Mouse (Mus musculus): ENCODE measurements around the gene H6pd.

The H6pd gene

DNA sequence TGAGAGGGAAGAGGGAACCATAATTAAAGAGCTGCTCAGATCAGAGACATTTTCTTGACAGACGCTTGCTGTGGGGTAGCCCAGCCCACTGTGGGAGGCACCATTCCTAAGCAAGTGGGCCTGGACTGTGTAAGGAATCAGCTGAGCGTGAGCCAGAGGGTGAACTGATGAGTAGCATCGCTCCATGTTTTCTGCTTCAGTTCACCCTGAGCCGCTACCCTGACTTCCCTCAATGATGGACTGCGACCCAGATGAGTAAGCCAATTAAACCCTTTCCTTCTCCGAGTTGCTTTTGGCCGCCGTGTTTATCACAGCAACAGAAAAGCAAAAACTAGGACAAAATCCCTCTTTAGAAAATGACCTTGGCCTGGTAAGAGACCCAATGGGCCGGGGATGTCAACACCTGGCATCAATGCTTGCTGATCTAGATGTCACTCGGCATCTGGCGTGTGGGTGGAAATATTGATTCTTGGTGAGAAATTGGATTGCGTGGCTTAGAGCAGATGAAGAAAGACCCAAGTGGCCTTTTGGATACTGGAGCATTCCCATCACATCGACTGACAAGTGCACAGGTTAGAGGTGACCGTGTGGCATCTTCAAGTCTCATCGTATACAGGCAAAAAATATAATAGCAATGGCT, 11.0 kb upstream of the H6pd start:
- DNase-seq: no peak

DNA sequence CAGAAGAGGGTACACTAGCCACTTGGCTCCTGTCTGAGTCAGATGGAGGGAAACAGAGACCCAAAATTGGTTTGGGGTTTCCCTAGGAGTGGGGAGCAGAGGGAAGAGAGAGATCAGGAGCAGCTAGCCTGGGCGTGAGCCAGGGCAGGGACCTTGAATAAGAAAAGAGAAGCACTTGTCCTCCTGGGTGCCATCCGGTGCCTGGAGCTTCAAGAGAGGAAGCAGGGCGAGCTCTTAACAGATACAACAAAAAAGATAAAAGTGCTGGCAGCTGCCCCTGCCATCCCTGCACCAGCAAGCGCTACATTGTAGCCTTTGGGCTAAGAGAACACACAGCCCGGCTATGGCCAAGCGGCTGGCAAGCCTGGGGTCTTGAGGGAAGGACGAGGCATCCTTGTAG, 6.6 kb upstream of the H6pd start:
- DNase-seq: no peak

DNA sequence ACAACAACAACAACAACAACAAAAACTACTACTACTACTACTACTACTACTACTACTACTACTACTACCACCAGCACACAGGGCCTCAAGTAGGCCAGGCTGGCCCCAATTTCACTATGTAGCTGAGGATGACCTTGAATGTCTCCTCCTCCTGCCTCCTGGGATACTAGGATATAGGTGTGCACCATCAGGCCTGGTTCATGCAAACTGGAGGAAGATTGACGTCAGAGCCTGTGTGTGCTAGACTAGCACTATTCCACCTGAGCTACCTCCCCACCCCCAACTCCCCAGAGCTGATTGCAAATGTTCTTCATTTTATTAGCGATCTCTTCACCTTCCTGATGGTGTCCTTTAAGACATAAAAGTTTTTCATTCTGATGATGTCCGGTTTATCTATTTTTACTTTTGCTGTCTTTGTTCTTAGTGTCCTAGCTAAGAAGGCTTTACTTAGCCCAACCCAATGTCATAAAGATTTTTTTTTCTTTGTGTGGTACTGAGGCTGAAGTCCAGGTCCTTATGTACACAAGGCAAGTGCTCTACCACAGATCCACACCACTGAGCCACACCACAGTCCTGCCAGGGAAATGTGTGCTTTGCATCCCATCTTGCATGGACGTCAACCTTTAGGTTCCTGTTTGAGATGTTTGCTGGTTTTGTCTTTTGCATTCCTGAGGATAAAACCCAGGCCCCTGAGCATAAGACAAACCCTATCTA, 5.7 kb upstream of the H6pd start:
- DNase-seq: no peak

- DNase-seq: no peak
Measured at GRCm38 (mm10) chr4:150013805-150014204, 5.0 kb upstream of the H6pd start.

- DNase-seq: peak in 1 of 2 experiments; percentile 51
Measured at GRCm38 (mm10) chr4:150013186-150013690, 4.4 kb upstream of the H6pd start.

DNA sequence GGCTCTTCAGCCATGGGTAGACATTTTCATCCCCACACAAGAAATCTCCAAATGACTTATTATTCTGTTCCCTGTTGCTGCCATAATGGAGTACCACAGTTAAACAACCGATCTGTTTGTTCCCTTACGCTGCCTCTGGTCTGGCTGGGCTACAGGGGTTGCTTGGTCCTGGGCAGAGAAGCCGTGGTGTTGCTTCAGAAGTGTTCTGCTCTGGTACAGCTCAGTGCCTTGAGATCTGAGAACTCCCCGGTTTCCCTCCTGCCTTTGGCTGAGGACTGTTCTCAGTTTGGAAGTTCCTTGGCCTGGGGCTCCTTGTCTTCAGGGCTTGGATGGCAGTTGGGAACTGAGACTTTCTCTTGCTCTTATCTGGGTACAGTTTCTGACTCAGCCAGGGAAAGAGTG, 3.5 kb upstream of the H6pd start:
- no peak for DNase-seq

DNA sequence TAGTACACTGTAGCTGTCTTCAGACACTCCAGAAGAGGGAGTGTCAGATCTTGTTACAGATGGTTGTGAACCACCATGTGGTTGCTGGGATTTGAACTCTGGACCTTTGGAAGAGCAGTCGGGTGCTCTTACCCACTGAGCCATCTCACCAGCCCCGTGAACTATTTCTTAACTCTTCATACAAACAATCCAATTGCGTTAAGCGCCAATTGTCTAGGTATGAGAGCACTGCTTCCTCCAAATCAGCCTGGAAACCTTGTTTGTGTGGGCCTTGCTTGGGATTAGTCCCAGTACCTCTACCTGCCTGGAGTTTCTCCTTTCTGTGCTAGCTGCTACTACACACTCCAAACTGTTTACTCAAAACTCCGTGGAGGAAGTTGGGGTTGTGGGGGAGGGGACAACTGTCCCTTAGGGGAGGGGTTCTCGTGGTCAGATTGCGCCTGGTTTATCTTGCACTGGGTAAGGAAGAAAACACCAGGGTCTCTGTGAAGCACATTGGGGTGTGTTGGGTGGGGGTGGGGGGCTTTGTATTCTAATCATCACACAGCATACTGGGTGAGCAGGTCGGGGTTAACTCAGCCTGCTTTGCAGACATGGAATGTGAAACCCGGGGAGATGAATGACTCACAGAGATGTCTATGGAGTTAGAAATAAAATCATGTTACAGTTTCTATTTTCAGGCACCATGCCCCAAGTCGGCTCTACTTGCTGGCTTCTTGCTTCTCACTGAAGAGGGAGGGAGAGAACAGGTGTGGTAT, 2.9 kb upstream of the H6pd start:
- no peak for DNase-seq

GRCm38 (mm10) chr4:150010054-150010730, 1.4 kb upstream of the H6pd start:
- no peak for DNase-seq

DNA sequence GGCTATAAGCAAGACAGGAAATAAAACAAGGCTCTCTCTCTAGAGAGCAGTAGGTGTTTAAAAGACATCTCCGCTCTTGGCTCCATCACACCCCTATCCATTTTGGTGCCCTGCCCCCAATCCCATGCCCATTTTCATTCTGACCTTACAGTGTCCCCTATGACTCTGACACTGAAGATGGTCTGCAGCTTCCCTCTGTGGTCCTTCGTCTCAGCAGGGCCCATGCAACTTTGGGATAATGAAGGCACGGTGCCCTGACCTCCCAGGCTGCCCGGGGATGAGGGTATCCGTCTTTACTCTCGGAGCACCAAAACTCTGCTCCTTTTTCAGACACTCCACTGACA, 736 bp upstream of the H6pd start:
- no peak for DNase-seq

GRCm38 (mm10) chr4:150008325-150008852, 434 bp downstream of the H6pd start:
- peak; percentile 80 to 92 for DNase-seq

GRCm38 (mm10) chr4:150007444-150007843, 1.4 kb downstream of the H6pd start:
- no peak for DNase-seq

GRCm38 (mm10) chr4:150006991-150007390, 1.8 kb downstream of the H6pd start:
- no peak for DNase-seq

DNA sequence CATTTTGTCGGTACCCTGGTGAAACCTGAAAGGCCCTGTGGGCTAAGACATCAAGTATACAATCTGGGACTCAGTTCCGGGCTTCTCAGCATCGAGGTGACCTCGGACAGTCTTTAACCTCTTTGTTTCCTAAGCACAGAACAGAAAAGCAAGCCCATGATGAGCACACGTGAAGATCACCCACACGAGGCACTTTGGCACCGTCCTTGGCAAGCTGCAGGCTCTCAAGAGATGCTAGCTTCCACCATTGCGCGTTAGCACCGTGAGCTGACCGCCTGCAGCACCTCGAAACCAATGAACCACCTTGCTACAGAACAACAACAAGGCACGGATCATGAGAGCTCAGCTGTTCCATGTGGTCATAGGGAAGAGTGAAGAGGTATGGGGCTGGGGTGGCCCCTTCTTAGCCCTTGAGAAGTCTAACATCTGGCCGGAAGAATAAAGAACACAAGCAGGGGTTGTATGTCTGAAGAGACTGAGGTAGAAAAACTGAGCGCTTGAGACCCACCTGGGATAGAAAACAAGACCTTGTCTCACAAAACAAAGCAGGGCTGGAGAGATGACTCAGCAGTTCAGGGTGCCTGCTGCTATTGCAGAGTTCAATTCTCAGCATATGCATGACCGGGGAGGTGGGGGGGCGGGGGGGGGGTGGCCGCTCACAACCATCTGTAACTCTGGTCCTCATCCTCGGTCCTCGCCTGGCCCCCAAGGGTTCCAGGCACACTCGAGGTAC, 2.5 kb downstream of the H6pd start:
- peak in 1 of 2 experiments; percentile 62 for DNase-seq

GRCm38 (mm10) chr4:150005231-150005630, 3.6 kb downstream of the H6pd start:
- DNase-seq: no peak

GRCm38 (mm10) chr4:150003641-150004040, 5.2 kb downstream of the H6pd start:
- DNase-seq: no peak

DNA sequence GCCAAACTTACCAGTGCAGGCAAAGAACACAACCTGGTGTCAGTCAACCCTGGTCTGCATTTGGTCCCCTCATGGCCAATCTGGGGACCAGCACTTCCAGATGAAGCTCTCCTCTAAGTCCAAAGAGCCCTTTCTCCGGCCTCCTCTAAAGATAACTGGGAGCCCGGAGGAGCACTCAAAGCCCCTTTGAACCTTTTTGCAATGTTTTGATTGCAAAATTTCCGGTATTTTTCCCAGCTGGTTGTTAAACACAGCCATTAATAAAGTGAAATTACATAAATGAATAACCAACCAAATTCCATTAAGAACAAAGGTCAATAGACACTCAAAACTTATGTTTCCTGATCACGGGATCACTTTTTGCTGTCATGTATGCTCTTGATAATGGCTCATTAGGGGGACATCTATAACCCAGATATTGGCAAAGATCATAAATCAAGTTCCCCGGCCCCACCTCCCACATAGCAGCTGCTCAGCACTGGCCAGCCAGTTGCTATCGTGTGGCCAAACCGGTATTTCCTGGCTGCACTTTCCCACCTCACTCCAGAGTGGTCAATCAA, 5.7 kb downstream of the H6pd start:
- DNase-seq: peak; percentile 74 to 89

- peak; percentile 76 to 90 for DNase-seq
Measured at GRCm38 (mm10) chr4:150002021-150002528, 6.7 kb downstream of the H6pd start.

DNA sequence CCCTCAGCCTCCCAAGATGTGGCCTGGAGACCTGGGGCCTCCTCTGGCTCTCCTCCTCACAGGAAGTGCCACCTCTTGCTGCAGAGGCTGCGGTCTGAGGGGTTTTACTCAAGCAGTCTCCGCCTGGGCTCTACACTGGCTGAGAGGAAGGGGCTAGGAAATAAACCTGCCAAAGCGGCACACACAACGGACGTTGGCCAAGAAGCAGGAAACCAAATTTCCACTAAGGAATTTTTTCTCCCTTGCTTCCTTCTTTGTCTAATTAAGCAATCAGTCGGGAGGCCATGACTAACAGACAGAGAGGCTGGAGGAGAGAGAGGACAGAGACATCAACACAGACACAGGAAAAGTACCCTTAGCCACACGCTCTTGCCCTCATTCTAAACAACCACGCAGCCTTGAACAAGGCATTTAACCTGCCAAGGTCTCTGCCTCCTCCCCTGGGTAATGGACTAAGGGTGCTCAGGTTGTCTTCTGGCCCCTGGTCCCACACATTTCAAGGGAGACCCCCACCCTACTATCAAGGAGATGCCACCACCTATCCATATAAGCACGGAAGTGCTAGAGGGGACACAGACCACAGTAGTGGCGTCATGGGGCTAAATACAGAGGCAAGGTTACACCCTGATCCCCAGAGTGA, 7.5 kb downstream of the H6pd start:
- DNase-seq: peak in 1 of 2 experiments; percentile 57

DNA sequence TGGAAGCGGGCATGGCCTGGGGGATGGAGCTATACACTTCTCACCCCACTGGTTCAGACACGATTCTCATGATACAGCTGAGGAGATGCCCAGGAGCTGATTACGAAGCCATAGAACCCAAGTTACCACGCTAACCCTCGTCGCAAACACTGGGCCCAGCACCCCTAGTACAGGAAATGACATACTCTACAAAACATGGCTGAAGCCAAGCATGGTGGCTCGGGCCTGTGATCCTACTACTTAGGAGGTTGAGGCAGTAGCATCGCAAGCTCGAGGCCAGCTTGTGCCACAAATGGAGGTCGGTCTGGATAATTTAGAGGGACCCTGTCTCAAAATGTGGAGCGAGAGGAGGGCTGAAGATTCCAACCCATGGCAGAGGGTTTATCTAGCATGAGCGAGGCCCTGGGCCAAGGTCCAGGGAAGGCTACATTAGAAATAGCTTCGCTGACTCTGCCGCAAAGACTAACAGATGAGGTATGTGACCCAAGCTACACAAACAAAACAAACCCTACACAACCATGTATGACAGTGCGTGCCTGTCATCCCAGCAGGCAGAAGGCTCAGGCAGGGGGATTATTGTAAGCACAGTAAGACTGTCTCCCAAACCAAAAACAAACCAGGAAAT, 8.8 kb downstream of the H6pd start:
- peak; percentile 41 to 44 for DNase-seq

DNA sequence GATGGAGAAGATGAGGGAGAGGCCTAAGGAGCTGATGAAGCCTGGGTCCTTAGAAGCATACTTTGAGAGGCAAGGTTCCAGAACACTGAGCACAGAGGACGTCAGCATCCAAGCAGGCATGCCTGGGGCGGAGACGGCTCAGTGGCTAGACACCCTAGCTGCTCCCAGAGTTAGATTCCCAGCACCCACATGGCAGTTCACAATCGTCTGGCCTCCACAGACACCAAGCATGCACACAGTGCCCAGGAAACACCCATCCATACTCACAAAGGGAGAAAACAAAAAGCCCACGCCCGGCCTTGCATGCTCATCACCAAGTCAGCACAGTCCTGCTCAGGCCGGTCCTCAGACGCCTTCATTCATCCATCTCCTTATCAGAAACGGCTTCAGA, 9.3 kb downstream of the H6pd start:
- DNase-seq: peak; percentile 69 to 87

Data from kidney, postnatal 25 days (tissue).